Mouse (Mus musculus): ENCODE results near the gene Btbd35f19.
"Not testable (repeated sequence)": the region's sequence is repeated elsewhere in the genome, so short reads cannot be mapped to it uniquely, and the experiment has no call there.

Btbd35f19 gene

GRCm38 (mm10) chrX:31383818-31384217 lies at the start of gene Btbd35f19:
Gene Btbd35f19, minus strand, starts transcription at chrX:31383918.
- not testable (repeated sequence) for DNase-seq (ENCODE audit: low spot score in 2 of 2)

- DNase-seq (ENCODE audit: low spot score in 2 of 2) = not testable (repeated sequence)
Measured at GRCm38 (mm10) chrX:31341924-31342323, 41.8 kb downstream of the Btbd35f19 start.

DNA sequence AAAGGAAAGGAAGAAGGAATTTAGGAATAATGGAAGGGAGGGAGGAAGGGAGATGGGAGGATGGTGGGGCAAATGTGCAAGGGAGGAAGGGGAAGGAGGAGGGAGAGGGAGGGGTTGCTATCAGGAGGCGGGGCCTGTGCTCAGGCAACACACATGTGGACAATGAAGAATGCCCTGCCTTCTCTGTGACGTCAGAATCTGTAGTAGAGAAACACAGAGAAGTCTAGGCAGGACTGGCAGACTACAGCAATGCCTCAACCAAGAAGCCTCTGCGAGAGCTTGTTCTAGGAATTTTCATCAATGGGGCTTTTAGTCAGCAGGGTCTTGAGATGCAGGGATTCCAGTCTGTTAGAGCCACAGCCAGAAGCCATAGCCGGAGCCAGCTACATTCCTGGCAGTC lies 47.6 kb downstream of the Btbd35f19 start, which contains the start of gene Btbd35f26:
Gene Btbd35f26 (plus strand): TSS at position 301 of the 400 bp plus-strand sequence.
- DNase-seq (ENCODE audit: low spot score in 2 of 2) = not testable (repeated sequence)

Data from spleen, postnatal 14 days (tissue).